Mouse (Mus musculus): ENCODE measurements around the gene Timm10. TPM values are rescaled to one million over a fixed set of nuclear protein-coding genes. Genes with fewer than 3 reads are reported as not detected.
"Not testable (repeated sequence)": the region's sequence is repeated elsewhere in the genome, so short reads cannot be mapped to it uniquely, and the experiment has no call there.

Gene Timm10
- total and polyA plus RNA-seq, 3 experiments: 13.5 to 51.5 (median 19.5) TPM

DNA sequence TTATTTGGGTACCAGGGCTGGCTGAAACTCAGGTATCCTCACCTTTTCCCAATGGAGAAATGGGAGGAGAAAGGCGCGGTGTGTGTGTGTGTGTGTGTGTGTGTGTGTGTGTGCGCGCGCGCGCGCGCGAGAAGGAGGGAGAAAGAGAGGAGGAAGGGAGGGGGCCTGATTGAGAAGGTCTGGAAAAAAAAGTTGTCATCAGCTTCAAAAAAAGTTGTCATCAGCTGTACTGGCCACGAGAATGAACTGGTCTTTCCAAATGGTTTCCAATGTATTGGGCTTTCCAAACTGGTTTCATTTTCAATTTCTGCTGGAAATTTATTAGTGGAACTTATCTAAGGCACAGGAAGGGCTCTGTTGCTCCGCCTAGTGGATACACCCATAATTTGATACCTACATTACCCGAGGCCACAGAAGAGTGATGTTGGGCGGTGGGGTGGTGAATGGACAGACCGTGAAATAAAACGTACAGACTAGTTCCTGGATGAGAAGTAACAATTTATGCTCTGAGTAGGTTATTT lies 27.7 kb upstream of the Timm10 start:
- peaks cover 34% of the 10 kb centered on the region for H3K4me1 ChIP-seq (ENCODE audit: insufficient read depth, low read depth, low read length)
- no peaks in the 10 kb centered on the region for H3K27me3 ChIP-seq (ENCODE audit: insufficient read depth, low read length)
- peaks cover 22% of the 10 kb centered on the region for H3K36me3 ChIP-seq (replicated peaks)
- ATAC-seq (ENCODE audit: extremely low read depth, insufficient number of reproducible peaks, low FRiP score, poor library complexity, severe bottlenecking) (peak; percentile 47), DNase-seq (ENCODE audit: low spot score) (peak; percentile 64)
- H3K4me3 ChIP-seq (ENCODE audit: low read depth, low read length): peak overlapping the region; percentile 82
- TF ChIP-seq CTCF (IDR thresholded peaks at IDR 0.05; ENCODE audit: low read depth, low read length) (peak; percentile 30; the same call in 1 of the 2 replicates), TAL1 (conservative IDR thresholded peaks at IDR 0.05; ENCODE audit: low read depth, low read length) (no peak), GATA2 (IDR thresholded peaks at IDR 0.05; ENCODE audit: borderline replicate concordance, low read depth, low read length) (no peak)
- H3K9me3 ChIP-seq (replicated peaks): peaks cover 18% of the 10 kb centered on the region

DNA sequence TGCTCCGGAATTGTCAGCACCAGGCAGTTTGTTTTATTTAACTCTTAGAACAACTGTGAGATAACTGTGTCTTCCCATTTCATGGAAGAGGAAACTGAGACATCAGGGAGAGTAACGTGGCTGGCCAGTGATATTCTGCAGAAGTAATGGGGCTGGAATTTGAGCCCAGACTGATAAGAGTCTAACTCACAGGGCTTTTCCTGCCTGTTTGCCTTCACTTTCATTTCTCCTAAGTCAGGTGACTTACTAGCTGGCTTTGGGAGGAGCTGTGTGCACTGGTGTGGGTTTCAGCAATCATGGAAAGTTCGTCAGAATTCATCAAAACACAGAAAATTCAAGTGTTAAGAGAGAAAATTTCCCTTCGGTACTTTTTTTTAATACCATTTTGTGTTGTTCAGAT lies 26.5 kb upstream of the Timm10 start:
- Histone ChIP-seq H3K9me3 (replicated peaks) (peaks cover 6% of the 10 kb centered on the region), H3K36me3 (replicated peaks) (peaks cover 31% of the 10 kb centered on the region), H3K27me3 (ENCODE audit: insufficient read depth, low read length) (no peaks in the 10 kb centered on the region), H3K4me1 (ENCODE audit: insufficient read depth, low read depth, low read length) (peaks cover 31% of the 10 kb centered on the region), H3K4me3 (ENCODE audit: low read depth, low read length) (peak overlapping the region; percentile 9; the same call in 1 of the 2 replicates)
- DNase-seq (ENCODE audit: low spot score) (no peak), ATAC-seq (ENCODE audit: extremely low read depth, insufficient number of reproducible peaks, low FRiP score, poor library complexity, severe bottlenecking) (no peak)
- TF ChIP-seq GATA2 (IDR thresholded peaks at IDR 0.05; ENCODE audit: borderline replicate concordance, low read depth, low read length) (no peak), GATA1 (IDR thresholded peaks at IDR 0.05; ENCODE audit: borderline replicate concordance, low read length) (no peak), TAL1 (conservative IDR thresholded peaks at IDR 0.05; ENCODE audit: low read depth, low read length) (no peak), POLR2AphosphoS5 (IDR thresholded peaks at IDR 0.05; ENCODE audit: insufficient replicate concordance, low read depth, low read length) (no peak), CTCF (IDR thresholded peaks at IDR 0.05; ENCODE audit: low read depth, low read length) (no peak)

- not testable (repeated sequence) for DNase-seq (ENCODE audit: low spot score); H3K4me3 ChIP-seq (ENCODE audit: low read depth, low read length); ATAC-seq (ENCODE audit: extremely low read depth, insufficient number of reproducible peaks, low FRiP score, poor library complexity, severe bottlenecking); H3K27me3 ChIP-seq (ENCODE audit: insufficient read depth, low read length); H3K9me3 ChIP-seq (replicated peaks)
- peaks cover 39% of the 10 kb centered on the region for H3K36me3 ChIP-seq (replicated peaks)
- H3K4me1 ChIP-seq (ENCODE audit: insufficient read depth, low read depth, low read length): peaks cover 31% of the 10 kb centered on the region
Measured at GRCm38 (mm10) chr2:84801223-84801622, 25.6 kb upstream of the Timm10 start.

DNA sequence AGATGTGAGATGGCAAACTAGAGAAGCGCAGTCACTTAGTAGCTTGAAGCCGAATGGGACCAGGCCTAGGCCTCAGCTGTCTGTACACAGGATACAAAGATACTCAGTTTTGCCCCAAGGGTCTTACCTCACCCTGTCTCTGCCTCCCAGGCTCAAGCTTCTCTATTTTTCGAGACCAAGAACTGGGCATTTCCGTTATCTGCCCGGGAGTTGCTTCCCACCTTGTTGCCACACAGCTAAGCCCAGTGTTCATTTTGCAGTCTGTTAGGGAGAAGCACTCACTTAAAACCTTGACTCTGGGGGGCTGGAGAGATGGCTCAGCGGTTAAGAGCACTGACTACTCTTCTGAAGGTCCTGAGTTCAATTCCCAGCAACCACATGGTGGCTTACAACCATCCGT lies 22.8 kb upstream of the Timm10 start:
- H3K36me3 ChIP-seq (replicated peaks): peaks cover 64% of the 10 kb centered on the region
- ATAC-seq (ENCODE audit: extremely low read depth, insufficient number of reproducible peaks, low FRiP score, poor library complexity, severe bottlenecking) (no peak), DNase-seq (ENCODE audit: low spot score) (no peak)
- peaks cover 19% of the 10 kb centered on the region for H3K4me1 ChIP-seq (ENCODE audit: insufficient read depth, low read depth, low read length)
- no peak overlapping the region for H3K4me3 ChIP-seq (ENCODE audit: low read depth, low read length)
- H3K27me3 ChIP-seq (ENCODE audit: insufficient read depth, low read length): no peaks in the 10 kb centered on the region
- peaks cover 11% of the 10 kb centered on the region for H3K9me3 ChIP-seq (replicated peaks)
- no peak for TF ChIP-seq GATA2 (IDR thresholded peaks at IDR 0.05; ENCODE audit: borderline replicate concordance, low read depth, low read length)
- no peak for TF ChIP-seq TAL1 (conservative IDR thresholded peaks at IDR 0.05; ENCODE audit: low read depth, low read length)
- TF ChIP-seq POLR2AphosphoS5 (IDR thresholded peaks at IDR 0.05; ENCODE audit: insufficient replicate concordance, low read depth, low read length): no peak
- TF ChIP-seq GATA1 (IDR thresholded peaks at IDR 0.05; ENCODE audit: borderline replicate concordance, low read length): no peak
- TF ChIP-seq CTCF (IDR thresholded peaks at IDR 0.05; ENCODE audit: low read depth, low read length): no peak

- TF ChIP-seq GATA1 (IDR thresholded peaks at IDR 0.05; ENCODE audit: borderline replicate concordance, low read length): no peak
- H3K27me3 ChIP-seq (ENCODE audit: insufficient read depth, low read length): no peaks in the 10 kb centered on the region
- DNase-seq (ENCODE audit: low spot score) (no peak), ATAC-seq (ENCODE audit: extremely low read depth, insufficient number of reproducible peaks, low FRiP score, poor library complexity, severe bottlenecking) (no peak)
- H3K36me3 ChIP-seq (replicated peaks): peaks cover 72% of the 10 kb centered on the region
- H3K9me3 ChIP-seq (replicated peaks): peaks cover 26% of the 10 kb centered on the region
- peaks cover 18% of the 10 kb centered on the region for H3K4me1 ChIP-seq (ENCODE audit: insufficient read depth, low read depth, low read length)
- no peak overlapping the region for H3K4me3 ChIP-seq (ENCODE audit: low read depth, low read length)
Measured at GRCm38 (mm10) chr2:84806546-84806945, 20.3 kb upstream of the Timm10 start.

GRCm38 (mm10) chr2:84809330-84809729 lies 17.5 kb upstream of the Timm10 start:
- Histone ChIP-seq H3K4me1 (ENCODE audit: insufficient read depth, low read depth, low read length) (peaks cover 29% of the 10 kb centered on the region), H3K27me3 (ENCODE audit: insufficient read depth, low read length) (no peaks in the 10 kb centered on the region), H3K4me3 (ENCODE audit: low read depth, low read length) (no peak overlapping the region), H3K9me3 (replicated peaks) (peaks cover 26% of the 10 kb centered on the region), H3K36me3 (replicated peaks) (peaks cover 49% of the 10 kb centered on the region)
- ATAC-seq (ENCODE audit: extremely low read depth, insufficient number of reproducible peaks, low FRiP score, poor library complexity, severe bottlenecking) (no peak), DNase-seq (ENCODE audit: low spot score) (no peak)
- TF ChIP-seq POLR2AphosphoS5 (IDR thresholded peaks at IDR 0.05; ENCODE audit: insufficient replicate concordance, low read depth, low read length) (no peak), GATA1 (IDR thresholded peaks at IDR 0.05; ENCODE audit: borderline replicate concordance, low read length) (no peak), CTCF (IDR thresholded peaks at IDR 0.05; ENCODE audit: low read depth, low read length) (no peak), TAL1 (conservative IDR thresholded peaks at IDR 0.05; ENCODE audit: low read depth, low read length) (no peak), GATA2 (IDR thresholded peaks at IDR 0.05; ENCODE audit: borderline replicate concordance, low read depth, low read length) (no peak)

DNA sequence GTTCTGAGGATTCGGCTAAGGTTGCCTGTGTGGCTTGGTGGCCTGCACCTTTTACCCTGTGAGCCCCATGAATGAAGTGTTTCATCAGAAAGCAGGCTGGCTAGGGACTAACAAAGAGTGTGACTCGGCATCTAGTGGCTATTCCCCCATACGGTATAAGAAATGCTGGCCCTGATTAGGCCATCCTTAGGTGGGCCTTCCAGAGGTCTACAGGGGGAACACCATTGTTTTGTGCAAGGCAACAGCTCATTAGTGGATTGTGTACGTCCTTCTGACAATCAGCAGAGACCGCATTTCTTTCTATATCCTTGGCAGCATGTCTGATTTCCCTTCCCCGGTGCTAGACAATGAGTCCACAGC lies 16.3 kb upstream of the Timm10 start:
- ATAC-seq (ENCODE audit: extremely low read depth, insufficient number of reproducible peaks, low FRiP score, poor library complexity, severe bottlenecking) (no peak), DNase-seq (ENCODE audit: low spot score) (no peak)
- H3K4me3 ChIP-seq (ENCODE audit: low read depth, low read length): no peak overlapping the region
- peaks cover 40% of the 10 kb centered on the region for H3K36me3 ChIP-seq (replicated peaks)
- H3K4me1 ChIP-seq (ENCODE audit: insufficient read depth, low read depth, low read length): peaks cover 34% of the 10 kb centered on the region
- H3K9me3 ChIP-seq (replicated peaks): peaks cover 26% of the 10 kb centered on the region
- peaks cover 5% of the 10 kb centered on the region; the same call in 1 of the 2 replicates for H3K27me3 ChIP-seq (ENCODE audit: insufficient read depth, low read length)
- TF ChIP-seq CTCF (IDR thresholded peaks at IDR 0.05; ENCODE audit: low read depth, low read length) (no peak), POLR2AphosphoS5 (IDR thresholded peaks at IDR 0.05; ENCODE audit: insufficient replicate concordance, low read depth, low read length) (no peak), GATA2 (IDR thresholded peaks at IDR 0.05; ENCODE audit: borderline replicate concordance, low read depth, low read length) (no peak), TAL1 (conservative IDR thresholded peaks at IDR 0.05; ENCODE audit: low read depth, low read length) (no peak), GATA1 (IDR thresholded peaks at IDR 0.05; ENCODE audit: borderline replicate concordance, low read length) (no peak)

All from G1E (cell line).